Mouse (Mus musculus) adrenal gland, adult 2 months (tissue): ENCODE results near the gene Hemk1. TPM values are rescaled to one million over a fixed set of nuclear protein-coding genes. Genes with fewer than 3 reads are reported as not detected.
A peak's percentile ranks its signal among the peaks of the same experiment; 100 is the strongest.

Source experiments
- DNase-seq: peaks from one replicate; pipeline ENCODE4 v3.0.0; 2021
- long read RNA-seq: library from polyadenylated mRNA; stranded (forward); transcript quantifications from one replicate; pipeline ENCODE4 v2.0.0, GENCODE M21; 2021
- polyA plus RNA-seq: library from polyadenylated mRNA; depleted of rRNA; stranded (reverse); fragments of >200 nt; gene quantifications from 2 replicates; pipeline ENCODE4 v1.2.3, GENCODE M21; 2012; rRNA removed
- total RNA-seq, 2 experiments: library from RNA; stranded (reverse); gene quantifications; 2 replicates each; pipeline ENCODE4 v1.2.3; 2021

Gene Hemk1
- 10 to 100 TPM; 17.5 to 17.7 TPM for total RNA-seq
- polyA plus RNA-seq = 23.5 and 25.5 TPM in 2 replicates
- long read RNA-seq, transcript Hemk1-201 (11 exons, 2,192 nt) = major isoform, 7 of 18 reads
- long read RNA-seq, partial matches to known transcripts = 4 of 18 reads
- long read RNA-seq, other reads (novel, unspliced or antisense) = 7 of 18 reads

DNA sequence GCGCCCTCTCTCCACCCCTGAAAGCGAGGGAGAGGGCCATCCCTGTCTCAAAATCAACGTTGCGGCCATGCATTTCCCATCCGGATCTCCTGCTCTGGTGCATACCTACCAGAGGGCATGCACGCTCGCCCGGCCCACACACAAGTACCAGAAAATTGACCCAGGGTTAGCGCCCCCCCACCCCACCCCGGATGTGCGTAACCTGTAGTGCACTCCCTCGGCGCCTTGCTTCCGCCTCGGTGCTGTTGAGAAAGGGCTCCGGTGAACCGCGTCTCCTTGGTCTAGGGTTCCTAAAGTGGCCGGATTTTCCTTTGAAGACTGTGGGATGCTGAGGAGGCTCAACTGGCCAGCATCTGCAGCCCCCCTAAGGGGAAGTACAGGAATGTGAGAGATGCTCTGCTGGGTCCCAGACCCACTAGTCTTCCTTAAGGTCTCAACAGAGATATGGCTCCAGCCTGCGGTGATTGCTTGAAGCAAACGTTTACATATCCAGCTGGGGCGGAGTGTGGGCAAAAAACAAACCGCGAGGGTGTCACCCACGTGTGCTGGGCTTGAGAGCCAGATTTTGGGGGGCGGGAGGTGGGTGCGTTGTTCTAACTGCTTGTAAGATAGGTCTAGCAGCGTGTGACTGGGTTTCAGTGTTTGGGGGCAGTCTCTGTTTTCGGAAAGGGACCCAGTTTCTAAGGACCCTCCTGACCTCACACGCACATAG lies at the start of gene Hemk1:
TSS of gene Hemk1 (minus strand) at position 179 of the 712 bp plus-strand sequence.
- peak; percentile 84 for DNase-seq

DNA sequence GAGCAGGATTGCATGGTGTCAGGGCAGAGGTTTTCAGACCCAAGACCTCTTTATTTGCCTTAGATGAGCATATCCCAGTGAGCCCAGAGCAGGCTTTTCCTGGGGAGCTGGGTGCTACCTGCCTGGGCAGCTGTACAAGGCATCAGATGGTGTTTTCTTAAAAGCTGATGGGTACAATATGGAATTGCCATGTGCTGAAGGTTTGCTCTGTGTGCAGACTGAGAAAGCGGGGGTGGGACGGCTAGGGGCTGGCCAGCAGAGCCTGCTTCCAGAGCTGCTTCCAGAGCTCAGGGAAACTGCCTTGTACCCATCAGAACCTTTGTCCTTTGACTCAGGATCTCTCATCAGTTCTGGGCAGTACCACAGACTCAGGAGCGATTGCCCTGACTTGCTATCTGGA lies 49.6 kb upstream of the Hemk1 start:
- no peak for DNase-seq

DNA sequence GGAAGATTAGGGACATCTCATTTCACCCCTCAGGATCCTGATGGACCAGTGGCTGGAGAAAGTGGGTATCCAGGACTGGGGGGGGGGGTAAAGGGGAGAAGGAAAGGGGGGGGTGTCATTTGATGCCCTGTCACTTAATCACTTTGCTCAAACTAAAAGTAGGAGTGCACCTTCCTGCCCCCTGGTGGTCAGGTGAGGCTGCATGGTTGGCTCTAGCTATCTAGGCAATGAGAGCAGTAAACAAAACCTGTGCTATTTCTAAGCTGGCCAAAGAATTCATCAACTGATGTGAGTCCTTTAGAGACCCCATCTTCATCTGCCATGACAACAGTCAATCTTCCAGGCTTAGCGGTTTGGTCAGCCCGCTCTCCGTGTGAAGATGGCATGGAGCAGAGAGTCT lies 48.6 kb upstream of the Hemk1 start:
- no peak for DNase-seq

DNA sequence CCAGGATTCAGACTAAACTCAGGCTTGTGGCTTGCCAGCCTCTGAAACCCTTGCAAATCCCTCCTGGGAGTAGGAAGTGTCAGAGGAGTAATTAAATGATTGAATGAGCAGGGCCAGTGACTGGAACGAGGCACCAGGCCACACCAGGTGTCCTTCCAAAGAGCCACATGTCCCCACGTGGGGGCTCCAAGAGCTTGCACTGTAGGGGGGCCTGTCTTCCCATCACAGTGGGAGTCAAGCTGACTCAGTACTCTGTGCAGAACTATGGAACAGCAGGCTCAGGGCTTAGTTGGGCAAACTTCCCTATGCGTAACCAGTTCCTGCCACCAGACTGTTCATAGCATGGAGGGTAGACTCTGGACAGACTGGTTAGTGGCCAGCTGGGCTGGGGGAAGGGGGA lies 46.2 kb upstream of the Hemk1 start:
- DNase-seq = no peak

DNA sequence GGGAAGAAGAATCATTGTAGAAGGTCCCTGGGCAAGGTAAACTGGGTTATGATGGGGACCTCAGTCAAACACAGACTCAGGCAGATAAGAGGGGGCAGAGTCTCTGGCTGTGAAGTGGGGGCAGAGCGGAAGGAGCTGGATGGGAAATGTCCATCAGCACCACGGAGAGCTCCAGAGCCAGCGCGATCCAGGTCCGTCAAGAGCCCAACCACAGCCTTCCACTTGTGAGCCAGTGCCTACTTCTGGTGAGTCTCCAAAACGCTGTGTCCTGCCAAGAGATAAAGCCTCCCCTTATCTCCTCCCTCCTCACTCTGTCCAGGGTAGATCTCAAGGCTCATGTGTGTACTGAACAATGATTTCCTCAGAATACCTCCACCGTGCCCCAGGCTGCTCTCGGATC lies 43.6 kb upstream of the Hemk1 start:
- DNase-seq = peak; percentile 11

DNA sequence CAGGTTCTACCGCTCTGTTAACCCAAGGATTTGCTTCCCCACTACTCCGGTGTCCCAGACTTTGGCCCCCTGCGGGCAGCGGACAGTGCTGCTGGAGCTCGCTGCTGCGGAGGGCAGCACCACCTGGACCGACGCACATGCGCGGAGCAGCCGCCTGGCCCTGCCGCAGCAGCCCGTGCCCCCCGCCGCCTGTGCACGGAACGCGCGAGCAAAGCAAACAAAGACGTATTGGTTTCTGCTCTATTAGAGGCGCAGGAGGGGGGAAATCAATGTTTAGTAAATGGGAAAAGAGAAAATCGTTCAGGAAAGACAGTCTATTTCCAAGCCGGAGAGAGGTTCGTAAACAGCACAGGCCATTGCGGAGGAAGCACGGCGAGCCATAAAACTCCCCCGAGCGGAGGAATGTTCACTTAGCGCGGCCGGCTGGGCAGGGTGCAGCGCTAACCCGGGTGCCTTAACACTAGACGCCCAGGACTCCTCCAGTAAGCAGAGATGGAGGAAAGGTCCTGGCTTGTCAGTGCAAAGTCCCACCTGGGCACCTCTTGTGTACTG lies 39.9 kb upstream of the Hemk1 start:
- DNase-seq = peak; percentile 9

DNA sequence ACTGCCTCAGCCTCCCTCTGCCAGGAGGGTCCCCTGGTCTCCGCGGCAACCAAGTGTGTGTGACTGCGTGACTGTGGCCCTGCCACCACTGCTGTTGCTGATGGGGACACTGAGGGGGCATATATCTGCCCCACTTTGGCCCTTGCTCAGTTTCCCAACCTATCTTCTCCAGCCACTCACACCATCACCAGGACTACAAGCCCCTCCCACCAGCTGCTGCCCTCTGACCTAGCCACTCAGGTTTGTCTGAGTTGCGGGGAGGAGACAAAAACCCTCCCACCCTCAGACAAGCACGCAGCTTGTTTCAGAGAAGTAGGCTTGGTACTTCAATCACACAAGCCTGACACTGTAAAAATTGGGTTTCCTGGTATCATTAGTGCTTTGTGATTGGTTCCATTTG lies 37.3 kb upstream of the Hemk1 start:
- no peak for DNase-seq

DNA sequence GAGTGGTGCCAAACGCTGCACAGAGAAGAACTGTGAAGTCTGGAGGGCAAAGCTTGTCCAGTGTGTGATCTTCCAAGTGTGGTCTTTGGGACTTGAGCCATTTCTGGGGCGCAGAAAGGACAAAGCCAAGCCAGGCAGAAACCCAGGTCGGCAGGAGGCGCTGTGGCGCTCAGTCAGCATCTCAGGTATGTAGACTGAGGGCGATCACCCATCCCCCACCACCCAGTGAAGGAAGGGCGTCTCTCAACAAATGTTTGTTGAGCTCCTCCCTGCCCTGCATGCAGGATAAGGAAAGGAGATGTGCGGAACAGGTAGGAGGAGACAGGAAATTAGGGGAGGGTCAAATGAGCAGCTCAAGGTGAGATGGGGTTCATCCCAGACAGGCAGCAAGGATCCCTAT lies 36.5 kb upstream of the Hemk1 start:
- DNase-seq = no peak

DNA sequence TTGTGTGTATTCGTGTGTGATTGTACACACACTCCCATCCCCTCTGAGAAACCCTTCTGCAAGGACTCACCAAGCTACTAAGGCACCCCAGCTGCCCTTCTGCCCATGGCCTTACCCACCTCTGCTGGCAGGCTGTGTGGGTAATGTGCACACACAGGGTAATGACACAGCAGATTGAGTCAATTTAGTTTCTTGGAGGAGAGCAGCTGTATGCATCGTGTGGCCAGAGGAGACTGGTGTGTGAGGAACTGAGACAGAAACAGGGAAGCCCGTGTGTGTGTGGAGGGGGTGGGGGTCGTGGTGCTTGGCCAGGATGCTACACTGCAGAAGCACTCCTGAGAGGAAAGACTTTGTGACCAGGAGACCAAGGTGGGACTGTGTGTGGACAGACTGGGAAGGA lies 34.3 kb upstream of the Hemk1 start:
- DNase-seq = no peak

DNA sequence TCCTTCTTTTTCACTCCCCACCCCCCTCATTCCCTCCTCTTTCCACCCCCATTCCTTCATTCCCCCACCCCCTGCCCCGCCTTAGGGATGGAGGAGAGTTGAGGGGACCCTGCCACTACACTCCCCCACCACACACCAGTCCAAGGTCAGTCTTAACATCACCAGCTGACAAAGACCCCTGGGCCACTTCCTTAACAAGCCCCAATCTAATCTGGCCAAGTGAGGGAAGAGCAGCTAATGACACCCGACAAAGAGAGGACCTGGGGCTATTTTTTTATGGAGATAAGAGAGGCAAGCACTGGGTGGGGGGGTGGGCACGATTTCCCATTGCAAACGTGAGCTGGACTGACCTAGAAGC lies 31.9 kb upstream of the Hemk1 start:
- DNase-seq = no peak

DNA sequence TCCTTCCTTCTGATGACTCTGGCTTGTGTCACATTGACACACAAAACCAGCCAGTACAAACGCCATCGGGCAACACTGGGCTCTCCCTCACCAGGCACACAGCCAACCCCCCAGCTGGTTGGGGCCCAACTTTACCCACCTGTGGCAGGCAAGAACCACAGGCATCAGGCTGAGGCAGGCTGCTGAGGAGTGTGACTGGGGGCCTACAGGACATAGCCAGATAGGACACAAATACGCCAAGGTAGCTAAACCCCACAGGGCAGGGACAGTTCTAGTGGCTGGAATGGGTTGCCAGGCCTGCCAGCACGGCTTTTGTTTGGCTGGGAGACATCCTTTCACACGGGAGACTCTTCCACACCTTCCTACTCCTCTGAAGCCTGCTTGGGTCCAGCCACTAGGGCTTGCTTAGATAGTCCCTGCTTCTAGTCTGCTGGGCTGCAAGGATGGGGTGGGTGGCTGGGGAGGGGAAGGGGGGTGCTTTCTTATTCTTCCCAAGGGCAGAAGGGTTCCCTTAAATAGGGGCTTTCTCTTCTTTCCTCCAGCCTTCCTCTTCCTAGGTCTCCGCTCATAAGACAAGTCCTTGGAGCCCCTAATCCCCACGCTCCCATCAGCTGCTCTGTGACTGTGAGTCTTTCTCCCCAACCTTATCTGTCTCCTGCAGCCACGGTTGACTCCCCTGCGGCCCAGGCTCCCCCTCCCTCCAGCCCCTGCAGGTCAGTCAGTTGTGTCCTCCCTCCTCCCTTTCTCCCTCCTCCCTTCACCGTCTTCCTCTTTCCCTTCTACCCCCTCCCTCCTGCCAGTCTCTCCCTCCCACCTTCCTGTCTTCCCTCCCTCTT lies 31.3 kb upstream of the Hemk1 start:
- DNase-seq = no peak

DNA sequence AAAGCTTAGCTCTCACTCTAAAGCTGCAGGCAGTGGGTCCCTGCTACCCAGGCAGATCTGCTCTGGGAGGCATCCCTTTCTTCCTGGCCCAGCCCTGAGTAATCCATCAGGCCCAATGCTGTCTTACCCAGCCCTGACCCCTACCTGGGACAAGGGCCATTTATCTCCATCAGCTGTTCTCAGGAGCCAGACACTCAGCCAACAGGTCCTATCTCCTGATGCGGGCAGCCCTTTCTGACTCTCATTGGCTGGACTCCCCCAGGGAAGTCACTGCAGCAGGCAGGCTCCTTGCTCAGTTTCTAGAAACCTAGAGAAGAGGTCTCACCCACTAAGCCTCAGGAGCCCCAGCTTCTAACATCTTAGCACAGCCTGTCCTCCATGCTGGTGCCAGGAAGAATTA lies 30.2 kb upstream of the Hemk1 start:
- DNase-seq = no peak

DNA sequence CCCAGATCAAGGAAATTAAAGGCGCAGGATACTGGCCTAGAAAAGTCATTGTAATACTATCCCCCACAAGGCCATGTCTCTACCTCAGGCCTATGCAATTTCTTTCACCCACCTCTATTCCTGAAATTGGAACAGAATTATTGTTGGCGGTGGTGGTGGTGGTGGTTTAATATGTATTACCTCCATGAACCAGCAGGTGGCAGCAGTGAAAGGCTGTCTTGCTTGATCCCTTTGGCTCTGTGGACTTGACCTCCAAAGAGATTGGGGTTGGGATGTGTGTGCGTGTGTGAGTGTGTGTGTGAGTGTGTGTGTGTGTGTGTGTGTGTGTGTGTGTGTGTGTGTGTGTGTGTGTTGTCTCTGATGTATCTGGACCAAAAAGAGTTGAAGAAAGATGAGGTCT lies 28.5 kb upstream of the Hemk1 start:
- peak; percentile 49 for DNase-seq

DNA sequence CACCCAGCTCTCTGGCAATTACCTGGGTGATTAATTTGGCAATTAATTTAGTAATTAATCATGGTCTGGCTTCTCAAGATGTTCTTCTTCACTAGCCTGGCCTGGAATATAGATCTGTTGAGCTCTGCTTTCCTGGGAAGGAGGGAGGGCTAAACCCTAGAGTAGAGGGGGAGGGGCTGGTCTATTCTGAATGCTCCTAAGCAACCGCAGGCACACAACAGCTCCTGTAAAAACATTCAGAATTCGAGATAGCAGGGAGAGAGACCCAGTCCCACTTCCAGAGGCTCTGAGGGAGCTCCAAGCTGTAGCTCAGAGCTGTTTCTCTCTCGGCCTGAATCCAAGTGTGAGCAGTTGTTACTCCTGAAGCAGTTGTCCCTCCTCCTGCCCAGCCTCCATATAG lies 22.8 kb upstream of the Hemk1 start:
- no peak for DNase-seq

DNA sequence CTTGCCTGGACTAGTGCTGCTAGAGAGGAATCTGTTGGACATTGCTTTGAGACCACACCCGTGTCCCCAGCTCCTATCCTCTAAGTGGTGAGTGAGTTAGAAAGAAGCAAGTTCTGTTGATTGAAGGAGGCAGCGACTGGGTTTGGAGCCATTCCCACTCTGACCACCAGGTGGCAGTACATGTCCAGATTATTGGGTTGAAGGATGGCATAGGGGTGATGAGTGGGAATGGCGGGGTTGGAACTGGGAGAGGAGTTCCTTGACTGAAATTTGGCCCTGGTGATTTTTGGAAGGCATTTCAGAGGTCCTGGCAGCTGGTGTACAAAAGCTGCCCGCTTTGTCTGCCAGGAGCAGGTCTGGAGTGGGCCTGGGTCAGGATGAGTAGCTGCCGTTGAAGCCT lies 19.5 kb upstream of the Hemk1 start:
- peak; percentile 68 for DNase-seq

DNA sequence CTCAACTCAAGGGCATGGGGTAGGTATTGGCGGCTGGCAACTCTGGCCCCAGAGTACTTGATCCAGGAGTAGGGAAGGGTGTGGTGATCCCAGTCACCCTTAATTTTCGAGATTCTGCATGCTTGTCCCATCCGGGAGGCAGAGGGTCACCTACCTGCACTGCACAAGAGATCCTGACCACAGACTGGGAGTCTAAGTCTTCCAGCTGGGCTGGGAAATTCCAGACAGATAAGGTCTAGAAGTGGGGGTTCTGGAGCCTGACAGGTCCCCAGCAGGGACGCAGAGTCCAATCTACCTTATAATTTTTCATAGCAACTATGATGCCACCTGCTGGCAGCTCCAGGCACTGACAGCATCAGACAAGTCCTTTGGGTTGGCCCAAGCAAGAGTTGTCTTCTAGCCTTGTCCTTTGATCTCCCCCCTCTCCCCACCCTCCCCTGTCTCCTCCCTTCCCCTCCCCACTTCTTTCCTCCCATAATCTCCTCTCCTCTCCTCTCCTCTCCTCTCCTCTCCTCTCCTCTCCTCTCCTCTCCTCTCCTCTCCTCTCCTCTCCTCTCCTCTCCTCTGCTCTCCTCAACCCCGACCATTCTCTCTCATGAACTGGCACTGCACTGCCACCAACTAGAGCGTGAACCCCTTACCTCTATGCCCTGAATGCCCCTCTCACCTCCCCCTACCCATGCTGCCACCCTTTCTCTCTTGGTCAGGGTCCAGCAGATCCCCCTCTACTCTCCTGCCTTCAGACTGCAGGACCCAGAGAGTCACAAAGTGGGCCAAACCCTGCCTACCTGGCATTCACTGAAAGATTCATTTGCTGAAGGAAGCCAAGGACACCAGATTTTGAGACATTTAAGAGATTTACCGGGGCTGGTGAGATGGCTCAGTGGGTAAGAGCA lies 18.0 kb upstream of the Hemk1 start:
- peak; percentile 52 for DNase-seq

DNA sequence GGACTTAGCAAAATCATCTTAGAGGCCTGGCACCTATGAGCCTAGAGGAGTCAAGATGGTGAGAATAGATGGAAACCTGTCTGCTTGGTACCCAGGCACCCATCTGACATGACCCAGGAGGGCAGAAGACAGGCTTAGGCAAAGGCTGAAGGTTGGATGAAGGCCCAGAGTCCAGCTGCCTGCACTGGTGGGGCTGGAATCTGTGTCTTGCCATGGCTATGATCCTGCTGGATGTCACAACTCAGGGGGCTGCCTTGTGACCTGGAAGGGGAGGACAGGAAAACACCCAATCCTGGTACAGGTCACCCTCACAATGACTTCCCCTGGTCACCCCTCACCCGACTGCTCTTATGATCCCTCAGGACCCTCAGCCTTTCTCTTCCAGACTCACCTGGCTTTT lies 16.7 kb upstream of the Hemk1 start:
- no peak for DNase-seq

DNA sequence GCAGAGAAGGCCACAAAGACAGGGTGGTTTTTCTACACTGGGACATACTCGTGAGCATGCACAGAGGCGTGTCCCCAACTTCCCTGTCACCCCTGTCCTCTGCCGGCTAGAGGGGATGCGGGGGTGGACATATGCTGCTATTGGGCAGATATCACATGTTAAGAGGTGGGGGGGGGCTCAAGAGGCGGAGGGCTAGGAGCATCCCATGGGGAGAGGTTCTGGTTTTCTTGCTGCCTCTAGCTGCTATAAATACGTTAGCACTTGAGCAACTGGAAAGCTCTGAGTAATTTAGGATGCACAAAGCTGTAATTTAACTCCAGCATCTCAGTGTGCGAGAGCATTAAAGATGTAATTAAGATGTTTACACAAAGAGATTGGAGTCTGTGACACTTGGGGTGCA lies 11.2 kb upstream of the Hemk1 start:
- no peak for DNase-seq

DNA sequence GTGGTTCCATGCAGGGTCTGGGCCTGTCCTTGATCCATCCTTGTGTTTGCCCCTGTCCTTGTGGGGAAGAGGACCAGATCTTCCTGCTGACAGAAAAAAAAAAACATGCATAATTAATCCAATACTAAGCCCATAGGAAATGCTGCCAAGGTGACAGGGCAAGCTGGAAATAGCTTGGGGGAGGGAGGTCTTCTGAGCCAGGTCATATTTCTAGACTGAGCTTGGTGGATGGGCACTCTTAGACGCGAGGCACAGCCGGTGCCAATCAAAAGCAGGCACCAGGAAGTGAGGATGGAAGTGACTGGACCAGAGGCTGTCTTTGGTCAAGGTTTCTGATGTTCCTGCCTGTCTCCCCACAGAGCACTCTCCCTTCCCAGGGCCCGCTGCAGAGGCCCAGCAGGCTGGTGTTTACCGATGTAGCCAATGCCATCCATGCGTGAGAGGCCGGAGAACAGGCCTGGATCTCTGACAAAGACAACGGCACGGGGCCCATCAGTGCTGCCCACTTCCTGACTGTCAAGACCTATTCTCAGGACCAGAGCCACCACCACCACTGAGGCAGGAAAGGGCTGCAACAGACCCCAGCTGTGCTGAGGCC lies 9.5 kb upstream of the Hemk1 start:
- no peak for DNase-seq

DNA sequence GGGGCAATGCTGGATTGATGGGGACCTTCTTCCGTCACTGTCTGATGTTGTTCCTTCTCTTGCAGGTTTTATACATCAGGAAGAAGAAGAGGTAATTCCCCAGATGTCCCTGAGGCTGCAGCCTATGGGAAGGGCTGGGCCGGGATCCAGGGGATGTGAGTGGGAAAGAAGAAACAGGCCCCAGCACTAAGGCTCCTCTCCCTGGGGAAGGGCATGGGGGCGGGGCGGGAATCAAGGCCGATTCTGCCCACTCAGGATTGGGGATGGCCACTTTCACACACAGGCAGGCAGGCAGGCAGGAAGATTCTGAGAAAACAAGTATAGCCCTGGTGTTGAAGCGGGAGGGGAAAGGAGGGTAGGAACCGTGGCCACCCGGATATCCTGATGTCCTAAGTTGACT lies 7.9 kb upstream of the Hemk1 start:
- DNase-seq = no peak

DNA sequence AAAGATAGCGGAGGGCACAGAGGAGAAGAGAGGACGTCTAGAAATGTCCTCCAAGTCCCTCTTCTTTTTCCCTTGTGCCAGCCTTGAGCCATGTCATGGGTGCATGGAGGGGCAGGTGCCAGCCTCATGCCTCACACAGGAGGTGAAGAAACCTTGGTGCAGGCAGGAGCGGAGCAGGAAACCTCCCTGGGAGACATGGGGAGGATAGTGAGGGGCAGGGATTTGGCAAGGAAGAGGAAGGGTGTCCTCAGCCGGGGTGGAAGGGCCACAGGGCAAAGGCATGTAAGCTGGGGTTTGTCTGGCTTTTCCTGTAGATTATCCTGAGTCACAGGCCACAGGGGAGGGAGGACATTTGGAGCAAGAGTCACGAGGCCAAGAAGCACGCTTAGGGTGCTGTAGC lies 5.9 kb upstream of the Hemk1 start:
- DNase-seq = no peak
